In genomic region chr9:21224576-21225414, GRCm38 (mm10) we compare ENCODE assay signal across 8 mouse cellular contexts. TPM values are rescaled to one million over a fixed set of nuclear protein-coding genes. Genes with fewer than 3 reads are reported as not detected.
DNase-seq lines count a peak whose midpoint lies in the region; ATAC-seq and TF ChIP-seq lines count a peak whose summit lies in the region.

No protein-coding gene starts in this region.

- no peak for DNase-seq in gastrocnemius, adult 2 months
- DNase-seq in gastrocnemius, postnatal 14 days, result no peak
- peak; percentile 18 for DNase-seq in adipocyte (ENCODE audit: low spot score)
- peak; percentile 53 for DNase-seq in kidney, adult 18-20 months
- DNase-seq in lung, postnatal 0 days (ENCODE audit: low spot score), result peak; percentile 44
- no peak for DNase-seq in right cerebral cortex, postnatal 4 days
- DNase-seq in gastrocnemius, postnatal 4 days (ENCODE audit: low spot score in 2 of 2), result no peak

- peak overlapping the region; percentile 42 for H3K4me2 ChIP-seq in forebrain, embryonic 13.5 days
- H3K4me2 ChIP-seq in lung, postnatal 0 days (replicated peaks; ENCODE audit: low read depth, low read length), result peak overlapping the region; percentile 48

- no peak overlapping the region for H3K9ac ChIP-seq in forebrain, embryonic 13.5 days
- no peak overlapping the region for H3K9ac ChIP-seq in lung, postnatal 0 days (replicated peaks; ENCODE audit: low read depth)

- peaks cover 17% of the 10 kb centered on the region for H3K4me1 ChIP-seq in forebrain, embryonic 13.5 days
- no peaks in the 10 kb centered on the region; the same call in 1 of the 2 replicates for H3K4me1 ChIP-seq in lung, postnatal 0 days (ENCODE audit: insufficient read depth, low read depth, low read length)

- 24% methylated on average over 26 of the region's 26 CpGs for WGBS in forebrain, embryonic 13.5 days
- 20% methylated on average over 26 of the region's 26 CpGs for WGBS in lung, postnatal 0 days

- no peaks in the 10 kb centered on the region; the same call in 1 of the 2 replicates for H3K9me3 ChIP-seq in forebrain, embryonic 13.5 days (replicated peaks)
- H3K9me3 ChIP-seq in lung, postnatal 0 days (ENCODE audit: low read length), result no peaks in the 10 kb centered on the region

- H3K27me3 ChIP-seq in forebrain, embryonic 13.5 days, result peaks cover 7% of the 10 kb centered on the region; the same call in 1 of the 2 replicates
- H3K27me3 ChIP-seq in lung, postnatal 0 days (replicated peaks; ENCODE audit: insufficient read depth, low read length), result no peaks in the 10 kb centered on the region

- no peak for TF ChIP-seq EP300 in lung, postnatal 0 days (IDR thresholded peaks at IDR 0.05)

- H3K4me3 ChIP-seq in gastrocnemius, adult 2 months, result peak overlapping the region; percentile 68
- H3K4me3 ChIP-seq in forebrain, embryonic 13.5 days, result peak overlapping the region; percentile 19; the same call in 1 of the 2 replicates
- 0 out of 2 replicates have a peak overlapping the region, but pooled peaks have one; percentile 21 for H3K4me3 ChIP-seq in lung, postnatal 0 days (ENCODE audit: low read depth, low read length)

- ATAC-seq in forebrain, embryonic 13.5 days, result no peak
- ATAC-seq in lung, postnatal 0 days, result no peak

- peaks cover 13% of the 10 kb centered on the region for H3K36me3 ChIP-seq in forebrain, embryonic 13.5 days (ENCODE audit: poor library complexity, severe bottlenecking)
- H3K36me3 ChIP-seq in lung, postnatal 0 days (ENCODE audit: insufficient read depth, low read length), result no peaks in the 10 kb centered on the region

- no peak for TF ChIP-seq CTCF in gastrocnemius, adult 2 months (IDR thresholded peaks at IDR 0.05)
- peak; percentile 23; the same call in 1 of the 2 replicates for TF ChIP-seq CTCF in lung, postnatal 0 days (IDR thresholded peaks at IDR 0.05)

- no peak overlapping the region for H3K27ac ChIP-seq in gastrocnemius, adult 2 months
- H3K27ac ChIP-seq in forebrain, embryonic 13.5 days, result no peak overlapping the region
- H3K27ac ChIP-seq in lung, postnatal 0 days (ENCODE audit: low read length), result no peak overlapping the region

- intact Hi-C loops in gastrocnemius, adult 2 months (cut with DNase I), result loop anchor here (5.0 kb wide), 1 partner anchor 188 kb away; the partner anchor contains the start of gene Qtrt1
- intact Hi-C loops in gastrocnemius, postnatal 14 days (cut with DNase I; ENCODE audit: low total_unique reads), result no loop called here

RNA-seq across cellular contexts. Expression of gene Keap1, which starts 14.4 kb away (rescaled TPM):
- 10 to 100 TPM; 51.3 to 62.3 TPM for total RNA-seq in gastrocnemius, adult 2 months (2021)
- 10 to 100 TPM; 53.6 to 55.2 TPM for total RNA-seq in gastrocnemius, postnatal 14 days (2021)
- 55.7 and 60.0 TPM in 2 replicates for polyA plus RNA-seq in forebrain, embryonic 13.5 days (2015; fragmentation: Nextera tagmentation; extraction: Ambion mirVana)
- polyA plus RNA-seq in lung, postnatal 0 days (2015; fragmentation: Nextera tagmentation; extraction: Ambion mirVana), result 44.7 and 45.9 TPM in 2 replicates
- 10 to 100 TPM; 52.2 to 55.0 TPM for total RNA-seq in gastrocnemius, postnatal 4 days (2021)

RNA-seq across cellular contexts. Expression of gene S1pr5, which starts 23.4 kb away (rescaled TPM):
- total RNA-seq in gastrocnemius, adult 2 months (2021), result under 1 TPM; 0.15 to 0.33 TPM
- total RNA-seq in gastrocnemius, postnatal 14 days (2021), result under 1 TPM; 0.10 to 0.27 TPM
- polyA plus RNA-seq in forebrain, embryonic 13.5 days (2015; fragmentation: Nextera tagmentation; extraction: Ambion mirVana), result 0.37 and 0.55 TPM in 2 replicates
- polyA plus RNA-seq in lung, postnatal 0 days (2015; fragmentation: Nextera tagmentation; extraction: Ambion mirVana), result 0.12 and 0.13 TPM in 2 replicates
- total RNA-seq in gastrocnemius, postnatal 4 days (2021), result under 1 TPM; 0.26 to 0.32 TPM

RNA-seq across cellular contexts. Expression of gene Atg4d, which starts 40.3 kb away (rescaled TPM):
- 10 to 100 TPM; 68.0 to 77.4 TPM for total RNA-seq in gastrocnemius, adult 2 months (2021)
- total RNA-seq in gastrocnemius, postnatal 14 days (2021), result 10 to 100 TPM; 36.2 to 39.6 TPM
- polyA plus RNA-seq in forebrain, embryonic 13.5 days (2015; fragmentation: Nextera tagmentation; extraction: Ambion mirVana), result 60.2 and 60.3 TPM in 2 replicates
- polyA plus RNA-seq in lung, postnatal 0 days (2015; fragmentation: Nextera tagmentation; extraction: Ambion mirVana), result 36.4 and 40.0 TPM in 2 replicates
- 10 to 100 TPM; 28.0 to 30.0 TPM for total RNA-seq in gastrocnemius, postnatal 4 days (2021)

RNA-seq across cellular contexts. Expression of gene Pde4a, which starts 59.3 kb away (rescaled TPM):
- 10 to 100 TPM; 39.0 to 66.8 TPM for total RNA-seq in gastrocnemius, adult 2 months (2021)
- 10 to 100 TPM; 26.1 to 27.1 TPM for total RNA-seq in gastrocnemius, postnatal 14 days (2021)
- 15.7 TPM in 2 replicates for polyA plus RNA-seq in forebrain, embryonic 13.5 days (2015; fragmentation: Nextera tagmentation; extraction: Ambion mirVana)
- polyA plus RNA-seq in lung, postnatal 0 days (2015; fragmentation: Nextera tagmentation; extraction: Ambion mirVana), result 3.9 and 4.7 TPM in 2 replicates
- total RNA-seq in gastrocnemius, postnatal 4 days (2021), result 10 to 100 TPM; 11.6 to 13.8 TPM

Comparison
In these comparisons a context has a peak if more than half of its experiments do, and no peak if none do; other contexts are left out.
1. DNase-seq: peak in adipocyte (single experiment), kidney, adult 18-20 months (single experiment) and lung, postnatal 0 days (single experiment); none in gastrocnemius, adult 2 months (single experiment), gastrocnemius, postnatal 14 days (single experiment), right cerebral cortex, postnatal 4 days (single experiment) and gastrocnemius, postnatal 4 days (0 of 2).
2. Peak in every context shown above with its lines, with median percentiles within 50 percentile points of each other: H3K4me3 ChIP-seq.